Mouse (Mus musculus): ENCODE measurements around the gene Pde4d.

DNA sequence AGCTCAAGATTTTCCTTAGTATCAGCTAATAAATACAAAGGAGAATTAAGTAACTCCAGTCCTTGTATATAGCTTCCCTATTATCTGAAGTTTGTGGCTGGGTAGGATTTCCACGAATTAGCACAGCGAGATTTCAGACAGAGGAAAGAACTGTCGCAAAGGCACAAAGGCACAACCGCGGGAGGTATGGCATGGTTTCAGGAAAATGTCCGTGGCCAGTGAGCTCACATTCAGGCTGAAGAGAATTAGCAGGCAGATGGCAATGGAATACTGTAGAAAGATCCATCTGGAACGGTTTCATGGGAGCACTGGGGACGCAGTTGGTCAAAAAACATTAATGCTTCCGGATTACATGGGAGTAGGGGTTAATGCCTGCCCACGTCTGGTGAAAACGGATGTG, 898.0 kb downstream of the Pde4d start:
- no peak for TF ChIP-seq CTCF (IDR thresholded peaks at IDR 0.05; ENCODE audit: insufficient read depth, low read depth, low read length)
- no peak for TF ChIP-seq POLR2A (IDR thresholded peaks at IDR 0.05; ENCODE audit: insufficient read depth, low read depth, low read length)
